Comparison of ENCODE assay signal across 15 mouse cellular contexts in the genomic region with DNA sequence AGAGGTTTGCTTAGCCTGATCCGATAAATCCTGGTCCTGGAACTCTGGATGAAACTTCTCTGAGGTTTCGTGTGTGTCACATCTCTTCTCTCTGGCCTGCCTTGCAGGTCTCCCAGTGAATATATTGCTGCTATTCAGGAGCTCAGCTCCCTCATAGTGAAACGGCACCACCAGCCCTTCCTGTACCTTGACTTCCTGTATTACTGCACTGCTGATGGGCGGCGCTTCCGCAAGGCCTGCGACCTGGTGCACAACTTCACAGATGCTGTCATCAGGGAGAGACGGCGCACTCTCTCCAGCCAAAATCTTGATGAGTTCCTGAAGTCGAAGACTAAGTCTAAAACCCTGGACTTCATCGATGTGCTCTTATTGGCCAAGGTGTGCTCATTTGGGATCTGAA. TPM values are rescaled to one million over a fixed set of nuclear protein-coding genes. Genes with fewer than 3 reads are reported as not detected.
DNase-seq lines count a peak whose midpoint lies in the region; ATAC-seq and TF ChIP-seq lines count a peak whose summit lies in the region.
"Had no signal": no experiment of that assay in that cellular context is flagged by ENCODE, and none has a peak within 500 bp of the region (broad histone marks: within the 10 kb centered on the region; RNA-seq: fewer than 3 reads in every experiment).

No protein-coding gene starts in this region.

- WGBS in spleen, adult 2 months, result 28% methylated on average over 11 of the region's 11 CpGs
- WGBS in bone marrow, adult 2 months, result 22% methylated on average over 11 of the region's 11 CpGs
- WGBS in heart, embryonic 12.5 days, result 83% methylated on average over 11 of the region's 11 CpGs

- TF ChIP-seq POLR2A in spleen, adult 2 months (IDR thresholded peaks at IDR 0.05; ENCODE audit: low read depth, low read length), result peak; percentile 45
- TF ChIP-seq POLR2A in bone marrow, adult 2 months (IDR thresholded peaks at IDR 0.05; ENCODE audit: borderline replicate concordance, control insufficient read depth, low read depth, low read length), result no peak

- intact Hi-C loops in heart, postnatal 14 days (cut with DNase I), result no loop called here

- peak; percentile 62 for ATAC-seq in megakaryocyte progenitor cell, adult 5-6 weeks (replicated peaks; ENCODE audit: poor library complexity)
- no peak for ATAC-seq in heart, embryonic 12.5 days (ENCODE audit: insufficient number of reproducible peaks, low FRiP score)

- H3K9ac ChIP-seq in heart, embryonic 12.5 days, result no peak overlapping the region
- H3K9ac ChIP-seq: hindbrain, embryonic 13.5 days; liver, embryonic 14.5 days had no signal

- H3K36me3 ChIP-seq in spleen, adult 2 months (ENCODE audit: control insufficient read depth, insufficient read depth, low read length), result peaks cover 3% of the 10 kb centered on the region
- H3K36me3 ChIP-seq in heart, embryonic 12.5 days, result peaks cover 15% of the 10 kb centered on the region

- peak overlapping the region; percentile 62 for H3K4me3 ChIP-seq in spleen, adult 2 months (ENCODE audit: extremely low read depth, insufficient read depth, insufficient read length)
- H3K4me3 ChIP-seq in bone marrow, adult 2 months (replicated peaks; ENCODE audit: control insufficient read depth, low read depth, low read length), result peak overlapping the region; percentile 72
- H3K4me3 ChIP-seq in heart, embryonic 12.5 days, result no peak overlapping the region
- H3K4me3 ChIP-seq: embryonic facial prominence, embryonic 10.5 days; forebrain, embryonic 10.5 days; hindbrain, embryonic 13.5 days had no signal

- peak; percentile 20 to 43 for DNase-seq in spleen, adult 2 months (ENCODE audit: low read depth in 1 of 2, low spot score in 2 of 2)
- no peak for DNase-seq in spleen, adult 18-20 months
- peak; percentile 55 for DNase-seq in thymus, postnatal 25 days
- no peak for DNase-seq in heart, postnatal 14 days
- DNase-seq in heart, adult 9 months (ENCODE audit: low spot score in 2 of 2), result no peak
- DNase-seq: cerebellum, adult 8-10 months; kidney, adult 8-10 months had no signal

- peaks cover 18% of the 10 kb centered on the region for H3K4me1 ChIP-seq in spleen, adult 2 months (ENCODE audit: control insufficient read depth, insufficient read depth, insufficient read length)
- H3K4me1 ChIP-seq in bone marrow, adult 2 months (ENCODE audit: control insufficient read depth, insufficient read depth, low read length), result peaks cover 1% of the 10 kb centered on the region; the same call in 1 of the 2 replicates
- H3K4me1 ChIP-seq in heart, embryonic 12.5 days (replicated peaks), result peaks cover 7% of the 10 kb centered on the region; the same call in 1 of the 2 replicates

- peak overlapping the region; percentile 47 for H3K27ac ChIP-seq in spleen, adult 2 months (ENCODE audit: insufficient read depth, low read length)
- H3K27ac ChIP-seq in bone marrow, adult 2 months (ENCODE audit: control insufficient read depth, insufficient read depth, low read depth, low read length, poor library complexity), result peak overlapping the region; percentile 29
- H3K27ac ChIP-seq in heart, embryonic 12.5 days (ENCODE audit: poor library complexity, severe bottlenecking), result no peak overlapping the region
- H3K27ac ChIP-seq: embryonic facial prominence, embryonic 10.5 days; forebrain, embryonic 10.5 days; hindbrain, embryonic 13.5 days; liver, embryonic 14.5 days had no signal

- TF ChIP-seq CTCF in spleen, adult 2 months (IDR thresholded peaks at IDR 0.05; ENCODE audit: extremely low read depth, insufficient read depth, insufficient read length, insufficient replicate concordance), result no peak
- TF ChIP-seq CTCF in bone marrow, adult 2 months (IDR thresholded peaks at IDR 0.05; ENCODE audit: control insufficient read depth, insufficient read depth, low read length), result no peak

- no peaks in the 10 kb centered on the region for H3K27me3 ChIP-seq in spleen, adult 2 months (ENCODE audit: control insufficient read depth, insufficient read depth, low read length)
- no peaks in the 10 kb centered on the region for H3K27me3 ChIP-seq in heart, embryonic 12.5 days (replicated peaks)
- H3K27me3 ChIP-seq: hindbrain, embryonic 13.5 days had no signal

- no peaks in the 10 kb centered on the region for H3K9me3 ChIP-seq in heart, embryonic 12.5 days (replicated peaks)
- H3K9me3 ChIP-seq: embryonic facial prominence, embryonic 10.5 days; forebrain, embryonic 10.5 days; hindbrain, embryonic 13.5 days had no signal

- H3K4me2 ChIP-seq in heart, embryonic 12.5 days, result no peak overlapping the region
- H3K4me2 ChIP-seq: heart, embryonic 11.5 days; hindbrain, embryonic 13.5 days had no signal

RNA-seq across cellular contexts. Expression of a gene that starts 12.5 kb away (rescaled TPM):
- polyA plus RNA-seq in spleen, adult 2 months (2012; rRNA removed), result 39.7 and 42.2 TPM in 2 replicates
- polyA plus RNA-seq in bone marrow, adult 2 months (2011; ENCODE audit: insufficient read depth, insufficient read length, low replicate concordance, missing spikeins), result 3.4 and 10.1 TPM in 2 replicates
- 11.1 and 11.6 TPM in 2 replicates for total RNA-seq in megakaryocyte progenitor cell, adult 5-6 weeks (2015)
- total RNA-seq in megakaryocyte progenitor cell, adult 5-6 weeks (2017), result 11.2 and 13.7 TPM in 2 replicates
- 18.3 and 19.2 TPM in 2 replicates for polyA plus RNA-seq in heart, embryonic 12.5 days (2016; fragmentation: Nextera tagmentation; extraction: Ambion mirVana)
- 10 to 100 TPM in 1 of 2 experiments, 1 to 10 TPM in 1; 6.5 to 10.7 TPM for total RNA-seq in heart, postnatal 14 days (2021)

RNA-seq across cellular contexts. Expression of a gene that starts 18.0 kb away (rescaled TPM):
- 1.9 and 2.4 TPM in 2 replicates for polyA plus RNA-seq in spleen, adult 2 months (2012; rRNA removed)
- polyA plus RNA-seq in bone marrow, adult 2 months (2011; ENCODE audit: insufficient read depth, insufficient read length, low replicate concordance, missing spikeins), result 2.1 and 3.3 TPM in 2 replicates
- total RNA-seq in megakaryocyte progenitor cell, adult 5-6 weeks (2015), result 0.32 and 1.2 TPM in 2 replicates
- 0.29 and 1.5 TPM in 2 replicates for total RNA-seq in megakaryocyte progenitor cell, adult 5-6 weeks (2017)
- 6.1 and 7.1 TPM in 2 replicates for polyA plus RNA-seq in heart, embryonic 12.5 days (2016; fragmentation: Nextera tagmentation; extraction: Ambion mirVana)
- 1 to 10 TPM; 5.2 to 6.7 TPM for total RNA-seq in heart, postnatal 14 days (2021)

Comparison
In these comparisons a context has a peak if more than half of its experiments do, and no peak if none do; other contexts are left out.
1. DNase-seq: peak in spleen, adult 2 months (2 of 2) and thymus, postnatal 25 days (single experiment); none in spleen, adult 18-20 months (0 of 2), heart, postnatal 14 days (0 of 2) and heart, adult 9 months (0 of 2).